Mouse (Mus musculus): ENCODE measurements at regions not wholly inside any gene's neighbourhood (a gene's known extent, or its start where the extent isn't known, plus 50 kb on each side); places are given as distances from the start of the nearest gene placed in this dataset.

- peak; percentile 99 for DNase-seq (ENCODE audit: low read depth, low spot score)
Measured at GRCm38 (mm10) chr15:8831720-8832620, 121.4 kb upstream of the Slc1a3 start.

GRCm38 (mm10) chr15:8824861-8825260 lies 114.3 kb upstream of the Slc1a3 start:
- no peak for DNase-seq (ENCODE audit: low read depth, low spot score)

GRCm38 (mm10) chr15:8822795-8823194 lies 112.2 kb upstream of the Slc1a3 start:
- DNase-seq (ENCODE audit: low read depth, low spot score): peak; percentile 76

GRCm38 (mm10) chr15:8817542-8817941 lies 107.0 kb upstream of the Slc1a3 start:
- peak; percentile 57 for DNase-seq (ENCODE audit: low read depth, low spot score)

GRCm38 (mm10) chr15:8816501-8817368 lies 106.2 kb upstream of the Slc1a3 start:
- peak; percentile 33 for DNase-seq (ENCODE audit: low read depth, low spot score)

- DNase-seq (ENCODE audit: low read depth, low spot score): no peak
Measured at GRCm38 (mm10) chr15:8815958-8816357, 105.4 kb upstream of the Slc1a3 start.

- no peak for DNase-seq (ENCODE audit: low read depth, low spot score)
Measured at GRCm38 (mm10) chr15:8815277-8815676, 104.7 kb upstream of the Slc1a3 start.

GRCm38 (mm10) chr15:8806354-8806753 lies 95.8 kb upstream of the Slc1a3 start:
- DNase-seq (ENCODE audit: low read depth, low spot score): no peak

GRCm38 (mm10) chr15:8805565-8805964 lies 95.0 kb upstream of the Slc1a3 start:
- DNase-seq (ENCODE audit: low read depth, low spot score): peak; percentile 83

GRCm38 (mm10) chr15:8802058-8802457 lies 91.5 kb upstream of the Slc1a3 start:
- peak; percentile 51 for DNase-seq (ENCODE audit: low read depth, low spot score)

- peak; percentile 7 for DNase-seq (ENCODE audit: low read depth, low spot score)
Measured at GRCm38 (mm10) chr15:8797015-8797414, 86.5 kb upstream of the Slc1a3 start.

GRCm38 (mm10) chr15:8792106-8792505 lies 81.5 kb upstream of the Slc1a3 start:
- no peak for DNase-seq (ENCODE audit: low read depth, low spot score)

- DNase-seq (ENCODE audit: low read depth, low spot score): no peak
Measured at GRCm38 (mm10) chr15:8789924-8790323, 79.4 kb upstream of the Slc1a3 start.

GRCm38 (mm10) chr15:8789000-8789399 lies 78.4 kb upstream of the Slc1a3 start:
- no peak for DNase-seq (ENCODE audit: low read depth, low spot score)

GRCm38 (mm10) chr15:8785537-8785936 lies 75.0 kb upstream of the Slc1a3 start:
- DNase-seq (ENCODE audit: low read depth, low spot score): no peak

- DNase-seq (ENCODE audit: low read depth, low spot score): no peak
Measured at GRCm38 (mm10) chr15:8783567-8783966, 73.0 kb upstream of the Slc1a3 start.

GRCm38 (mm10) chr15:8783036-8783435 lies 72.5 kb upstream of the Slc1a3 start:
- no peak for DNase-seq (ENCODE audit: low read depth, low spot score)

- no peak for DNase-seq (ENCODE audit: low read depth, low spot score)
Measured at GRCm38 (mm10) chr15:8782131-8782507, 71.6 kb upstream of the Slc1a3 start.

GRCm38 (mm10) chr15:8781159-8782130 lies 70.9 kb upstream of the Slc1a3 start:
- peak; percentile 77 for DNase-seq (ENCODE audit: low read depth, low spot score)

- DNase-seq (ENCODE audit: low read depth, low spot score): no peak
Measured at GRCm38 (mm10) chr15:8780371-8780866, 69.9 kb upstream of the Slc1a3 start.
